Mouse (Mus musculus) adrenal gland, adult (tissue): Measurements from ENCODE around the gene S100a5.
A peak's percentile ranks its signal among the peaks of the same experiment; 100 is the strongest.

Experiments
- DNase-seq, 2 experiments: peaks; one replicate each; pipeline ENCODE4 v3.0.0; 2022 to 2023; ENCODE audit warnings: low spot score in 1 of 2; ENCODE audit not compliant: inconsistent age in 2 of 2

S100a5 gene

DNA sequence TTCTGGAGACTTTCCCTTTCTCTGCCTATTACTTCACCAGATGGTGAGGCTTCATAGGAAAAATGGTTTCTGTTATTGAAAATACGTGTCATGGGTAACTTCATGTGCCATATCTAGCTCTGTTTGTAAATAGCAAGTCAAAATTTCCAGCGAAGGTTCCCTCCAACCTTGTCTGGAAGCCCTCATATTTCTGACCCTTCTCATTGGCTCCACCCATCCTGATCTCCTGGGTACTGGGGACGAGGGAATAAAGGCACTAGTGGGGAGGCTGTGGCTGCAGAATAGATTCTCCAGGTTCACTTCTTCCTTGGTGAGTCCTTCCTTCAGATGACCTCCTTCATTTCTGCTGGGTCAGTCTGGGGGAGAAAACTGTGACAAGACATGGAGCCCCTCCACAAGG is at the start of gene S100a5:
Gene S100a5, plus strand, starts transcription at position 301 of the 400 bp plus-strand sequence.
- no peak for DNase-seq

DNA sequence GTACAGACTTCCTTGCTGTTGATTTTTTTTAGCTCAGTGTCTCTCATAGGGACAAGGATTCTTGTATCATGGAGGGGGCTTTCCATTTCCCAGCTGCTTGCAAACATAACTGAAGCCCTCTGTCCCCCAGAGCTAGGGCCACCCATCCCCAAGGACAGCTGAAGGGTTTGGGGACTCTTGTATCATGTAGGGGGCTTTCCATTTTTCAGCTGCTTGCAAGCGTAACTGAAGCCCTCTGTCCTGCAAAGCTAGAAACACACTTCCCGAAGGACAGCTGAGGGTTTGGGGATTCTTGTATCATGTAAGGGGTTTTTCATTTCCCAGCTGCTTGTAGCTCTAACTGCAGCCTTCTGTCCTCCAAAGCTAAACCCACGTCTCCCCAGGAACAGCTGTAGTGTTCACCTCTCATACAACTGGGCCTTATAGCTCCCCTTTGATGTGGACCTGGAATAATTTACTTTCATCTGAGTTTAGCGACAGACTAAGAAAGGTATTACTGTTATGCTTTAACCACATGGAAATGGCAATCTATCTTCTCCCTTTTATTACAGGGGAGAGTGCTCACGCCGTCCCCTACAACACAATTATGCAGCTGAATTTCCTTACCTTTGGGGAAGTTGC is 48.2 kb upstream of the S100a5 start, which contains the start of gene S100a3:
Gene S100a3, plus strand, starts transcription at position 571 of the 621 bp plus-strand sequence.
- DNase-seq, result no peak

DNA sequence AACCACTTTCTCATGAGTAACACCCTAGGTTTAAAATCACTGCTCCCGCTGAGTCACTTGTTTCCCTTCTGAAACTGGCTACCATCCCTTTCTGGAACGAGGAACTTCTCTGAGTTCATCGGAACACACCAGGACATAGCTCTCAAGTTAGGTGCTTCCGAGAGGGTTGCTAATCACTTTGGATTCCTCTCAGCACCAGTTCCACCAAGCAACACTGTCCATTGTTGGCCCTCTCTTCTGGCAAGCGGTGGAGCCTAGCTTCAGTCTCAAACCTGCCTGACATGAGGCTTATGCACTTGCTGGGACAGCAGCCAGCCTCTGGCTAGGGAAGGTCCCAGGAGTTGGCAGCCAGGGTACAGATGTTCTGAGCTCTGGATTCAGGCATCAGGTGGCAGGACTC is 33.6 kb upstream of the S100a5 start:
- peak in 1 of 2 experiments; percentile 58 for DNase-seq

DNA sequence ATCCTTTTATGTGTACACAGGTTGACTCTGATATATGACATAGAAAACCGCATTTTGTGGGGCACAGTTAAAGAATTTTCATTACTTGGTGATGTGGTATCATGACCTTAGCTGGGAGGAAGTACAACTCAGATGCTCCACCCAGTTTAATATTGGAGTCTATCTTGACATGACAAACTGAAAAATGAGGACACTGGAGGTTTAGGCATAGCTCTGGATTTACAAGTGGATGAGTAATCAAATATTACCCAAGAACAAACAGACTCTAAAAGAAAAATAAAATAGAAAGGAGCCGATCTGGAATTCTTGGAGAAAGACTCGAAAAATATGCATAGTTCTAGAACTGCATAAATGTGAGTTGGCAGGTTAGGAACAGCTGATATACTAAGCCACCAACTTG is 33.0 kb upstream of the S100a5 start:
- DNase-seq, result peak in 1 of 2 experiments; percentile 45

DNA sequence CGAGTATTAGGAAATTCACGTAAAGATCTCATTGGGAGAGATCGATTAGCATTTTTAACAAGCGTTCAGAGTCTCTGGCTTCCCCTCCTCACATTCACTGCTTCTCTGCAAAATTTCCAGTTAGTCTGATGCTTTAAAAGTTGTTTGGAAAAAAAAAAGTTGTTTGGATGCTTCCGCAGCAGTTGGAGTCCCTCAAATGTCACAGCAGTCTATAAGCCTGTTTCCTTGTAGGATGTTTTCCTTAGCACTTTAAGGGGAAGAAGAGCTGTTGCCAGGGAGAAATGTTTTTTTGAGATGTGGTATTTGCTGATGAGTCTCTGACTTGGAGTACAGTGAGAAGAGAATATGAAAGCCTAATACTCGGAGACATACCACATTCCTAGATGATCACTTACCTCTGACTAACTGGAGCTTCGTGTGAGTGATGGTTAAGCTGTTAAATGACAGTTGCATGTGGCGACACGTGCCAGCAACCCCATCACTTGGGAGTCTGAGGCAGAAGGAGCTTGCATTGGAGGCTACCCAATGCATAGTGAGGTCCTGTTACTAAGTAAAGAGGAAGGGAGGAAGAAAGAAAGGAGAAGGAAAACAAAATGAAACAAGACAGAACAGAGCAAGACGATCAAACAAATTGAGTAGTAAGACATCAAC is 31.8 kb upstream of the S100a5 start:
- no peak for DNase-seq

DNA sequence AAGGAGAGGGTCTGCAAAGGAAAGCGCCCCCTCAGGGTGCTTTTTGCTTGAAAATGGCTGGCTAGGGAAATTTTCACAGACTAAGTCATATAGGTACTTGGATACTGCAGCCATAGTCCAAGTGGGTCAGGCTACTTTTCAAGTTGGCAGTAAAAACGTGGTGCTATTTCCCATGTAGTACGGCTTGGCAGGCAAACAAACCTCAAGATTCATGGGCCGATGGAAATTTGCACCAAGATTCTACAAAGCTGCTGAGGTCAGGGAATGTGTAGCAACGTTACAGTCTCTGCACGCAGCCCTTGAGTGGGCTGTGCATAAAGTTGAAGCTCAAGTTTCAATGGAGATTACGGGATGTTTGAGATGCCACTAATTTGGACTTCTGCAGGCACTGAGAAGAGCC is 28.9 kb upstream of the S100a5 start:
- DNase-seq, result no peak

DNA sequence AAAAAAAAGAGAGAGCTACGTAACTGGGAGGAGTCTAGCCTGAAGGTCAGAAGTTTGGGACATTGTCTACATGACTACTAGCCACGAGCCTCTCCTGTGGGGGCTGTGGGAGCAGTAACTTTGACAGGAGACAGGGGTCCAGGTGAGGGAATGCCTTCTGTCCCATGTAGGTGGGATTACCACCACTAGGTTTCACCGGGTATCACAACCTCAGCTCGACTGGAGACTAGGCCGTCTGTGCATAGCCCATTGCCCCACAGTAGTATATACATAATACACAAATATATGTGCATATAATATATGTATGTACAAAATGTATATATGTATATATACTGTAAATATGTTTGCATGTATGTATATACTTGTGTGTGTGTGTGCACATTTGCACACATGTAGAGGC is 27.2 kb upstream of the S100a5 start:
- DNase-seq, result no peak

DNA sequence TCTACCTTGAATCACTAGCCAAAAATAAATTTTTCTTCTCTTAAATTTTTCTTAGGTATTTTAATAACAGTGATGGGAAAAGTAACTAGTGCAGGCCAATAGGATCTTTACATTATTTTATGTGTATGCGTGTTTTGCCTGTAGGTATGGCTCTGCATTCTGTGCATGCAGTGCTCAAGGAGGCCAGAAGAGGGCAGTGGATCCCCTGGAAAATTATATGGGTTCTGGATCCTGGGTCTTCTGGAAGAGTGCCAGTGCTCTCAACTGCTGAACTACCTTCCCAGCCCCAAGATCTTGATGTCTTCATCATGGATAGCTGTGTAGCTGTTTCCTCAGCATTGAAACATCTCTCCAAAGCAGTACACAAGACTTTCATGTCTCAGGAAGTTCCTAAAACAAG is 26.2 kb upstream of the S100a5 start:
- DNase-seq, result peak in 1 of 2 experiments; percentile 34

DNA sequence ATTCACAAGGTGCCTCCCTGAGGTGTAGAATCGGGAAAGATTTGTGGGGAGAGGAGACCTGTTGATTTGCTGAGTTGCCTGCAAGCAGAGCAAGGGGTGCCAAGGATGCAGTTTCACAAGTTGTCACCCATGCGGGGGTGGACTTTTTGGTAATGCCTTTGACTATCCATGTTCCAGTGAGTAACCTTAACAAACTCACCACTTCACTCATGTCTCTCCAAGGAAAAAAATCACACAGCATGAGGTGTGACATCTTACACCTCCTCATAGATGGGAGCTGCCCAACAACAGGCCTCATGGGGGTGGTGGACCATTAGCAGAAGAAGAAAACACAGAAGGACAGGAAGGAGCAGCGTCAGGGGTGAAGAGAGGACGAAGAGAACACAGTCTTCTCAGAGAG is 25.8 kb upstream of the S100a5 start:
- DNase-seq, result no peak

DNA sequence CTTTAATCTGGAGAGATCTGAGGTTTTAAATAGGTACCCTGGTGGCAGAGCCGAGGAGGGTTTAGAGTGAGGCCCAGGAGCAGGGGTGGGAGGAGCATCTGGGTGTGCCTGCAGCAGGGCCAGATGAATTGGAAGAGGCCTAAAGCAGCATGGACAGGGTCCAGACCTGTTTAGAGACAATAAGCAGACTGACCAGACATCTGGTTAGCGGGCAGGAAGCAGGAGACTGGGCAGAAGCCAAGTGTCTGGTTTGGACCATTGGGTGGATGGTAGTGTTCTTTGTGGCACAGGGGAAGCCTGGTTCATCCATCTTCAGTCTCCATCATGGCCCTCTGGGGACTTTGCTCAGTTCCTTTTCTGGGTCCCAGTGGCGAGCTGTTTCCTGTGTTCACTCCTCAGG is 24.4 kb upstream of the S100a5 start:
- DNase-seq, result peak; percentile 68 to 76

DNA sequence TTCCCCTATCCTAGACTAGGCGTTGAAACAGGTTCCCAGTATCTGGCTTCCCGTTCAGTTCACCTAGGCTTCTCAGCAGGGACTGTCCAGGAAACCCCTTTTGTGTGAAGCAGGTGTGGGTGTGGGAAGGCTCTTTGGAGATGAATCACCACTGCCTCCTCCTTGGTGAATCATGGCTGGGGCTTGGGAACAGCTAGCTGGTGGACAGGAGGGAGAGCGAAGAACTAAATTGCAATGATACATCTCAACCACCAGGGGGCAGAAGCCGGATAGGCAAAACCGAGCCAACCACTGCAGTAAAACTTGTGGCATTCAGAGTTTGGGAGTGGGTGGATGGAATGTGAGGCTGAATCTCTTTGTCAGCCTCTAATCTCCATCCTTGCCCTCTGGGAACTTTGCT is 22.7 kb upstream of the S100a5 start:
- peak; percentile 80 to 91 for DNase-seq

DNA sequence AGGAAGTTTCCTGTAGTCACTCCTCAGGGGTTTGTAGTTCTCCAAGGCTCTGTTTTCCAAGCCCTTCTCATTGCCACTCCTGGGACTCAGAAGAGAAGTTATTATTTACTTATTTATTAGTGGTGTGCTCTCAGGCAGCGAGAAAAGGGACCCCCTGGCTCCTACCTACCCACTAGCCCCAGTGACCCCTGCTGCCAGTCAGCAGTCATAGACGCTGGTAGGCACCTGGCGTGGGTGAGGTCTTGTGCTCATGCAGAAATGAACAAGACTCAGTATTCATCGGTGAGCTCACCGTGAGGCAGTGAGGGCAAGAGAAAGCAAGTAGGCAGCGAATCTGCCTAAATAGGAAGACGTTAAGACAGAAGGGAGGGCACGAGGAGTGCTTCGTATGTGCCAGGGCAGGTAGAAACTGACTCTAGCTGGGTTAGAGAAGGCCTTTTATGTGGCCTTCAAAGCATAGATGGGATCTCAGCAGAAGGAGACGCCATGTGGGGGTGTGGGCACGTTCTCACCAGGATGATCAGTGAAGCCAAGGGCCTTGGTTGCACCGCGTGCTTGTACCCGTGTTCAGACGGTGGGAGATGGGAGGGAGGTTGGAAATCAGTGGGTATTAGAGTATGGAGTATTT is 22.2 kb upstream of the S100a5 start:
- DNase-seq, result peak in 1 of 2 experiments; percentile 36

DNA sequence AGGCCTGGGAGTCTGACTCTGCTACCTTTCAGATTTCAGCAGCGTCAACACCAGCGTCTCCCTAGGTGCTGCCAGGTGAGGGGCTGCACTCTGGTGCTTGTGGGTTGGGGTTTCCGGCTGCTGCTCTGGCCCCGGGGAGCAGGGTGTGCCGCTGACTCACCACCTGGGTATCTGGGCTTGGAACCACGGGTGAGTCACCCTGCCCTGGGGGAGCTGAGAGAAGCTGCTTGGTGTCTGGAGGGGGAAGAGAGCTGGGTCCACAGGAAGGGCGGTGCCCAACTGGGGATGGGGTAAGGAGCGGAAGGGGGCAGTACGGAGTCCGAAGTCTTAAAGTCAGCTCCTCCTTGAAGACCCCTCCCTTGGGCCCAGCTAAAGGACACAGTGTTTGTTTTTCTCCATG is 21.4 kb upstream of the S100a5 start:
- DNase-seq, result peak; percentile 94

DNA sequence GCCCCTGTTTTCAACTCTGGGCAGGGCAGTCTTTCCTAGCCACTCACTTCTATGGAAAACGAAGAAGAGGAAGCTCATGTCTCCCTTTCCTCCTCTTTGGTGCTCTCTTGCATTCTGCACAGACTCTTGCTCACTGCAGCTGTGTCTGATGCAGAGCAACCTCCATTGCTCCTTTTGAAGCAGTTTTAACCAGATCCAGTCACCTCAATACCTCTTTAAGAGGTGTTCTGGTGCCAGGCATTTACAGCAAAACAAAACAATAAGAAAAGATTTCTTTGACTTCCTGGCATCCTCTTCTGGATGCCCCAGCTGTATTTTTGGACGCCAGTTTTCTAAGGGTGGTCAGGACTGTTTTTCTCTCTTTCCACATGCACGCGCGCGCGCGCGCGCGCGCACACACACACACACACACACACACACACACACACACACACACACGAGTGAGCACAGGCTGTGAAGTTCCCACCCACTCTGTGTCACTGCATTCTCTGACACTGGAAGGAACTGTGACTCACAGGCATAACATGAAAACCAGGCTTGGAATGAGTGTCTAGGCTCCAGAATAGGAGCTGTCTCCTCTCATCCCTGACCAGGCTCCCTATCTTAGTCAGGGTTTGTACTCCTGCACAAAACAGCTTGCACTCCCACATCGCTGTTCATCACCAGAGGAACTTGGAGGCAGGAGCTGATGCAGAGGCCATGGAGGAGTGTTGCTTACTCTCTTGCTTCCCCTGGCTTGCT is 20.8 kb upstream of the S100a5 start:
- DNase-seq, result peak; percentile 60 to 77

DNA sequence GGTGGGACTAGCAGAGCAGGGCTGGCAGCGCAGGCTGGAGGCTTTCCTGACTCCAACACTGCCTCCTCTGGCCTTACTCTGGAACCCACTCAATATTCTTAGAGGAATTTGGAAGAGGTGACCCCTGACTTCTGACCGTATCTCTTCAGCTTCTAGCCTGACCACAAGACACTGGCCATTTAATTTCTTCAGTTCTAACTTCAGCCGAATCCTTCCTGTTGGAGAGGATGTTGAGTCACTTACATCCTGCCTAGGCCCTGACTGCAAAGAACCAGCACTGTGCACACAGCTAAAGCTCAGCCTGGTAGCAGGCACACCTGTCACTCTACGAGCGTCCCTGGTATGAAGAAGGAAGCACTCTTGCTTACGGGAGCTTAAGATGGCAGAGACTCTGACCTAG is 18.9 kb upstream of the S100a5 start:
- peak in 1 of 2 experiments; percentile 36 for DNase-seq

DNA sequence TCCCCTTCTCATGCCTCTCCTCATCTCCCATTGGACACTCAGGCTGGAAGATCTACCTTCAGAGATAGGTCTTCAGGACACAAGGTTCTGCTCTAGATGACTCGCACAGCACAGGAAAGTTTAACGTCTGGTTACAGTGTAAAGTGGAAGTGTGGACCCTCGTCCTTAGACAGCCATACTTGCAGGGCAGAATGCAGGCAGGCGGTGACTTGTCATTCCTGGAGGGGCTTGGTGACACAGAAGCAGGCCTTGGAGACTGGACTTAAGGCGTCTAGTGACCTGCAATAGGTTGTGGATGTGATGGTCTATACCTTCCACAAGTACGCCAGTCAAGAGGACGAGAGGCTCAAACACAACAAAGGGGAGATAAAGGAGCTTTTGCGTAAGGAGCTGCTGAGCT is 18.4 kb upstream of the S100a5 start, which contains the start of gene S100a2:
Gene S100a2, plus strand, starts transcription at position 301 of the 400 bp plus-strand sequence.
- DNase-seq, result peak in 1 of 2 experiments; percentile 19

DNA sequence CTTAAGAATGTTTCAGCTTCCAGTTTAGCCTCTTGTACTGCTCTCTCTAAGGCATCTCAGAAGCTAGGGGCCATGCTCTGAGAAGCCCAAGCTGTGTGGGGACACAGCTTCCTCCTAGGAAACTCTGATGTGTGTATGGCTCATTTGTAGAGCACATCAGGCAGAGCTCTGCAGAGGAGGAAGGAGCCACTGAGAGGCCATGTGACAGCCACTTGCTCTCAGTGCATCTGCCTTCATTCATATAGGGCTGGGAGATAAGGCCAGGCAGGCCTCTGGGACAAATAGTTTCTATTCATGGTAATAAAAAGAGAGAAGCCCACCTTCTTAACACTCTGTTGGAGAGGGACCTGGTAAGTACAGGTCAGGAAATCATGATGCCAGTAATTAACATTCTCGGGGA is 13.9 kb upstream of the S100a5 start:
- DNase-seq, result no peak

DNA sequence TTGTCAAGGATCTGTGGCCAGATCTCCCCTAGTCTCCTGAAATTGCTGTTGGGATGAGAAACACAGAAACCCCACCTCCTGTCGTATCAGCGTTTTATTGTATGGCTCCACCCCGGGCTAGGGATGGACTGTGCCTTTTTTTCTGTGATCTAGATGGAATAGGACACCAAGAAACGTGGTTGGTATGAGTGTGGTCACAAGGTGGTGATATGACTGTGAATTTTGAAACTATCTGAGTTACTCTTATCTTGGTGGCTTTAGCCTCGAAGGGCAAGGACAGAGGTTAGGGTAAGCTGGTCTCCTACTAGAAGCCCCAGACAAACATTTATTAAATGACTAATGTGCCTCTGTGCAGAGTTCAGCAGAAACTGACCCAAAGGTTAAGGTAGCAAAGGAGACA is 12.8 kb upstream of the S100a5 start:
- DNase-seq, result peak in 1 of 2 experiments; percentile 33

DNA sequence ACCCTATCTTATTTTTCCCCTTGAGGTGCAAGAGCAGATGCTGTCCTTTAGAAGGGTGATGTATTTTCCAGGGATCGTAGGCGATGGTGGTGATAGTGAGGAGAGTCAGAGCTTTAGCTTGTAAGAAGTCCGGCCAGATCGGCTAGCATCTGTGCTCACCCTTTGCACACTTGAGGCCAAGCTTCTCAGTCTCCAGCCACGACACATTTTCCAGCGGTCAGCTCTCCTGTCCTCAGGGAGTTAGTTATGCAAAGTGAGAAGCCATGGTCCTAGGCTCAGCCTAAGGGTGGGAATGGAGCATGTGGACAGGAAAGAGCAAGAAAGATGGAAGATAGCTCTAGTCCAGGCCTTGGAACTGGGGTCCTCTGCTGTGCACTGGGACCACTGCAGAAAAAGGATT is 11.5 kb upstream of the S100a5 start:
- DNase-seq, result no peak

DNA sequence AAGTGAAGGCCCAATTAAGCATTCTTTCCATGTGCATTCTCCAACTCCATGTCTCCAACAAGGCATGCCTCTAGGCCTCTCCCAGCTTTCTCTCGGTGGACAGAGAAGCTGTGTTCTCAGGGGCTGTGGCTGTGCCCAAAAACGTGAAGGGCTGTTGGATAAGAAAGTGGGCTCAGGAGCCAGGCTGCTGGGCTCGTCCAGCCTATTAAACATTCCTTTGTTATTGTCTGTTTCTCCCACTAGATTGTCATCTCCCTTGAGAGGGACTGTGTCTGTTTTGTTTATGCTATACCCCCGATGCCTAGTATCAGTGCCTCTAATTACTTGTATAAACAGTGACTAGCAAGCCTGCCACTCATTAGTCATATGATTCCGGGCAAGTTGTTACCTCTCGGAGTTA is 10.6 kb upstream of the S100a5 start:
- DNase-seq, result no peak

DNA sequence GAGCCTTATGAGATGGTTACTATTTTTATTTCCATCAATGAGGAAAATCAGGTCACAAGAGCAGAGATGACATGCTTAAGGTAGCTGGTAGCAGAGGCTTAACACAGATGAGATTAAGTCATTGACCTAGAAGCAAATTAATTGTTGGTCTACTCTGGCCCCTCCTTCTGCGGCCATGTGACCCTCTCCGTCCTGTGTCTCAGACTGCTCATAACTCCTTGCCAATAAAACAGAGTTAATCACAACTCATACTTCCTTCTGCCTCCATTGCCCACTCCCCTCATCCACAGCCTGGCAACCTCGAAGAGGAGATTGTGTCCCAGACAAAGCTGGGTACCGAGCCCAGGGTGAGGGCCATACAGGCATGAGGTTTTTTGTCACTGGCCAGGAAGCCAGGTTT is 10.1 kb upstream of the S100a5 start:
- no peak for DNase-seq

DNA sequence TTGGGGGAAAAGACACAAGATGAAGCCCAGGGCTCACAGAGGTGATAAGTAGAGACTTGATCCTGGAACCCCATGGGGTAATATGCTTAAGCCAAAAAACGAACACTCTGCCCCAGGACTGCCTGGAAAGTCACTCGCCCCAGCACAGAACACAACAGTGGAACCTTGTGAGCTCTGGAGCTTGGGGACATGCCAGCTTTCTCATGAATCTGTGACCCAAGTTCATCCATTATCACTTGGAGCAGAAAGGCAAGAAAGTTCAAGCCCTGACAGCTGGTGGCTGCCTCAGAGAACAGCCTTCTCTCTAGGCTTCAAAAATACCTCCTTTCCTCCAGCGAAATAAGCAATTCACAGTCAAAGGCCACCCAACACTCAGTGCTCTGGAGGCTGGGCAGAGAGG is 8.9 kb upstream of the S100a5 start:
- no peak for DNase-seq
